Mouse (Mus musculus) retina, embryonic 14.5 days (tissue): ENCODE results near the gene Wfdc2.

Source experiments
- DNase-seq: peaks from one replicate; pipeline ENCODE4 v3.0.0-alpha.2; 2015; ENCODE audit warnings: low spot score

Gene Wfdc2

GRCm38 (mm10) chr2:164562391-164563188 is at the start of gene Wfdc2:
TSS of gene Wfdc2 (plus strand) at chr2:164562413.
- DNase-seq = peak; percentile 14

- DNase-seq = no peak
These were observed 48.8 kb upstream of the Wfdc2 start for GRCm38 (mm10) chr2:164513389-164513788.

- DNase-seq = no peak
These were observed 47.3 kb upstream of the Wfdc2 start for GRCm38 (mm10) chr2:164514916-164515315.

- no peak for DNase-seq
These were observed 46.3 kb upstream of the Wfdc2 start for GRCm38 (mm10) chr2:164515897-164516296.

GRCm38 (mm10) chr2:164516592-164516991 is 45.6 kb upstream of the Wfdc2 start:
- DNase-seq = no peak

- peak; percentile 72 for DNase-seq
These were observed 44.6 kb upstream of the Wfdc2 start for GRCm38 (mm10) chr2:164517485-164518221.

GRCm38 (mm10) chr2:164518266-164519170 is 43.7 kb upstream of the Wfdc2 start:
- DNase-seq = no peak

GRCm38 (mm10) chr2:164519171-164519526 is 43.1 kb upstream of the Wfdc2 start:
- no peak for DNase-seq

GRCm38 (mm10) chr2:164520782-164521181 is 41.4 kb upstream of the Wfdc2 start:
- DNase-seq = peak; percentile 27

GRCm38 (mm10) chr2:164521841-164522240 is 40.4 kb upstream of the Wfdc2 start:
- no peak for DNase-seq

GRCm38 (mm10) chr2:164522280-164522679 is 39.9 kb upstream of the Wfdc2 start:
- DNase-seq = no peak

GRCm38 (mm10) chr2:164523301-164523773 is 38.9 kb upstream of the Wfdc2 start:
- DNase-seq = no peak

GRCm38 (mm10) chr2:164528557-164528956 is 33.7 kb upstream of the Wfdc2 start:
- DNase-seq = no peak

GRCm38 (mm10) chr2:164531169-164531568 is 31.0 kb upstream of the Wfdc2 start:
- DNase-seq = peak; percentile 83

GRCm38 (mm10) chr2:164534315-164534714 is 27.9 kb upstream of the Wfdc2 start:
- no peak for DNase-seq

- DNase-seq = no peak
These were observed 25.2 kb upstream of the Wfdc2 start for GRCm38 (mm10) chr2:164537003-164537402.

GRCm38 (mm10) chr2:164540652-164541427 is 21.4 kb upstream of the Wfdc2 start:
- no peak for DNase-seq

GRCm38 (mm10) chr2:164542132-164542531 is 20.1 kb upstream of the Wfdc2 start:
- DNase-seq = no peak

- DNase-seq = no peak
These were observed 19.6 kb upstream of the Wfdc2 start for GRCm38 (mm10) chr2:164542598-164542997.

- no peak for DNase-seq
These were observed 18.5 kb upstream of the Wfdc2 start for GRCm38 (mm10) chr2:164543745-164544144.

- no peak for DNase-seq
These were observed 17.6 kb upstream of the Wfdc2 start for GRCm38 (mm10) chr2:164544454-164545097.
